Mouse (Mus musculus): Measurements from ENCODE around the gene Egfl8. TPM values are rescaled to one million over a fixed set of nuclear protein-coding genes. Genes with fewer than 3 reads are reported as not detected.

The Egfl8 gene
- polyA plus RNA-seq, 1 experiment from 2014 or later, result 2.3 TPM

DNA sequence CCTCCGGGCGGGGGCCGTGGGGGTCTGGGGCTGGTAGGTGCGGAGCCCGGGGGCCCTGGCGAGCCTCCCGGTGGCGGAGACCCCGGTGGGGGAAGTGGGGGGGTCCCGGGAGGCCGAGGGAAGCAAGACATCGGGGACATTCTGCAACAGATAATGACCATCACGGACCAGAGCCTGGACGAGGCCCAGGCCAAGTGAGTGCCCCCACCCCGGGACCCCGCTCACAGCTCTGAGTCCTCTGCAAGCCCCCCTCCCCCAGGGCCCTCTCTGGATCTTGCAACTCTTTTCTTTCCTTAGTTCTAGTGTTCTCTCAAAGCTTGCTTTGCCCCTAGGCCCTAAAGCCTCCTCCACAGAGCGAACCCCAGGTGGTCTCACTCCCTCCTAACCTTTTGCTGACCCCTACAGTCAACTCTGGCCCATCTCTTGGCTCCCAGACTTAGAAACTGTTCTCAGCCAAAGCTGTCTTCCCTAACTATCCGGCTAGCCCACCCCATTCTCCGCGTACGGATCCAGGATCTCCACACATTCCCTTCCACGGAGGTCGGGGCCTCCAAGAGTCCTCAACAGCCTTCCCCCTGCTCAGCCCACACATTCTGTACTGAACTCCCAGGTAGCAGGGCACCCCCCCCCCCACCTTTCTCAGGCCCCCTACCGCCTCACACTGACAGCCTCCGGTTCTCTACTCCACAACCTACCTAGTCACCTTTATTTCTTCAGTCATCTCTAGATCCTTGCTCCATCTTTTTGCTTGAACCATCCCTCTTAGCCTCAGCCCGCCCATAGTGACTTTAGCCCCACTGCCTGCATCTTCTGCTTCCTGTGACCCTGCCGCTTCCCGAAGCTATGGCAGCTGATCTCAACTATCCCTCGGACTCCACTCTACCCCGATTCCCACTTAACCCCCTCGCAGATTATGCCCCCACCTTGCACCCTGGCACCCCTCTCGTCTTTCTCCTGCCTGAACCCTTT, 22.9 kb downstream of the Egfl8 start:
- Histone ChIP-seq H3K27ac (ENCODE audit: low read depth, low read length) (peak overlapping the region; percentile 100), H3K4me2 (ENCODE audit: low read depth, low read length, severe bottlenecking) (peak overlapping the region; percentile 95), H3K4me3 (ENCODE audit: low read depth, low read length) (peak overlapping the region; percentile 85), H3K27me3 (ENCODE audit: control insufficient read depth, insufficient read depth, low read length) (no peaks in the 10 kb centered on the region), H3K9ac (ENCODE audit: low read length) (peak overlapping the region; percentile 99), H3K36me3 (ENCODE audit: control insufficient read depth, insufficient read depth, low read length) (peaks cover 4% of the 10 kb centered on the region), H3K4me1 (replicated peaks; ENCODE audit: control insufficient read depth, insufficient read depth, low read length) (peaks cover 32% of the 10 kb centered on the region), H3K9me3 (ENCODE audit: control insufficient read depth, low read length) (no peaks in the 10 kb centered on the region)
- WGBS, result 1% methylated on average over 31 of the region's 32 CpGs
- peak; percentile 73 for DNase-seq (ENCODE audit: low spot score)
- peak; percentile 22; the same call in 1 of the 2 replicates for ATAC-seq (replicated peaks; ENCODE audit: low FRiP score)

DNA sequence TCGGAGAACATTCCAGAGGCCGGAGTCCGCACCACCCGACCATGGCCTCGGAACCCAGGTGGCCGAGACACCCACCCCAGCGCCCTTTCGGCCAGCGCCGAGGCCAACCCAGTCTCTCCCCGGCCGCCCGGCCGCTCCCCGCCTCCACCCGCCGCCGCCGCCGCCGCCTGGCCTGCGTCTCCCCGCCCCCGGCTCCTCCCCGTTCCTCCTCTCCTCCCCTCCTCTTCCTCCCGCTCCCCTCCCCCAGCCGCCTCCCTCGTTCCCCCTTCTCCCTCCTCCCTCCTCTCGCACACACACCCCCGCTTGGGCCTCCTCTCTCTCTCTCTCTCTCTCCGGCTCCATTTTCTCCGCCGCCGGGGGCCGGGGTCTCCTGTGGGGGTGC, 23.8 kb downstream of the Egfl8 start:
- under 1% methylated on average over 24 of the region's 35 CpGs for WGBS
- DNase-seq (ENCODE audit: low spot score), result peak; percentile 98
- peak overlapping the region; percentile 85 for H3K4me3 ChIP-seq (ENCODE audit: low read depth, low read length)

DNA sequence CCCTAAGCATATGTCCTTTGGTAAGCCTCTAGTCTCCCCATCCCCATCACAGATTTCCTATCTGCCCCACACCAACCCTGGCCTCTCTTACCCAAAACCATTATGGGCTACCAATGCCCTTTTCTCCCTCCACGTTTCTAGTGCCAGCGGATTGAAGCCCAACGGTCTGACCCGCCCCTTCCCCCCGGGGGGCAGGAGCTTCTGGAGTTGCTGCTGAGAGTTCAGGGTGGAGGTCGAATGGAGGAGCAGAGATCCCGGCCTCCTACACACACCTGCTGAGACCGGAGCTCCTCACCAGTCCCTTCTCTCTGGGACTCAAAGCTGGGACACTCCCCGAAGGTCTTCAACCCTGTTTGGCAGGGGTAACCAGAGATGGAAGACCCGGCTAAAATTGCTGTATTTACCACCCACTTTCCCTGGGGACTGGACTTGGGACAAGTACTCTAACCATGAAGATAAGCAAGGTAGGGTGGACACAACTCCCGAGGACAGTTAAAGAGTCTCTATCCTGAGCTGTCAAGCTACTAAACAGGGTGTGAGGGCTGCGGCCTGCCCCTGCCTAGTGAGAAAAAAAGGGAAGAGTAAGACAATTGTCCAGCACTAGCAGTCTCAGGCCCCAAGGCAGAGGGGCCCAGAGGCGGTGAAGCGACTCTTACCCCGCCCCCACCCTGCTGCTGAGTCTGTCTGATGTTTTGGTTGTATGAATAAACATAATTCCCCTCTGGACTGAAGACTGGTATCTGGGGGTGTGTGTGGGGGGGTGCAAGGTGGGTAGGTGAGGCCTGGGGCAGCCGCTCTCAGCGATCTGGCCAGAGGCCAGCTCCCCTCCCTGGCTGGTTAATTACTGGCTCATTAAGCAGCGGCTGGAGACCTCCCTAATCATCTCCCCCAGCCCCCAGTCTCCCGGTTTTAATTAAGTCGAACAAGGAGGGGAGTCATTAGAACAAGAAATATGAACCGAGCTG, 24.5 kb downstream of the Egfl8 start, which contains the start of gene Pbx2:
Pbx2 (plus strand) TSS at position 238 of the 965 bp plus-strand sequence.
- Histone ChIP-seq H3K9ac (ENCODE audit: low read length) (peak within 1 kb of the TSS; percentile 99), H3K9me3 (ENCODE audit: control insufficient read depth, low read length) (no peaks in the 10 kb centered on the region), H3K27ac (ENCODE audit: low read depth, low read length) (peak within 1 kb of the TSS; percentile 100), H3K36me3 (ENCODE audit: control insufficient read depth, insufficient read depth, low read length) (peaks cover 4% of the 10 kb centered on the region), H3K27me3 (ENCODE audit: control insufficient read depth, insufficient read depth, low read length) (no peaks in the 10 kb centered on the region), H3K4me1 (replicated peaks; ENCODE audit: control insufficient read depth, insufficient read depth, low read length) (peaks cover 32% of the 10 kb centered on the region), H3K4me2 (ENCODE audit: low read depth, low read length, severe bottlenecking) (peak within 1 kb of the TSS; percentile 95), H3K4me3 (ENCODE audit: low read depth, low read length) (peak within 1 kb of the TSS; percentile 85)
- WGBS, result 3% methylated on average over 21 of the region's 21 CpGs
- DNase-seq (ENCODE audit: low spot score) (peak; percentile 85), ATAC-seq (replicated peaks; ENCODE audit: low FRiP score) (peak; percentile 44)

More for the DNA sequence above, 23.8 kb downstream of the Egfl8 start:
- peaks cover 4% of the 10 kb centered on the region for H3K36me3 ChIP-seq (ENCODE audit: control insufficient read depth, insufficient read depth, low read length)
- peaks cover 32% of the 10 kb centered on the region for H3K4me1 ChIP-seq (replicated peaks; ENCODE audit: control insufficient read depth, insufficient read depth, low read length)
- peak overlapping the region; percentile 99 for H3K9ac ChIP-seq (ENCODE audit: low read length)
- peak overlapping the region; percentile 100 for H3K27ac ChIP-seq (ENCODE audit: low read depth, low read length)
- peak overlapping the region; percentile 95 for H3K4me2 ChIP-seq (ENCODE audit: low read depth, low read length, severe bottlenecking)
- ATAC-seq (replicated peaks; ENCODE audit: low FRiP score), result peak; percentile 63
- H3K27me3 ChIP-seq (ENCODE audit: control insufficient read depth, insufficient read depth, low read length), result no peaks in the 10 kb centered on the region
- no peaks in the 10 kb centered on the region for H3K9me3 ChIP-seq (ENCODE audit: control insufficient read depth, low read length)

DNA sequence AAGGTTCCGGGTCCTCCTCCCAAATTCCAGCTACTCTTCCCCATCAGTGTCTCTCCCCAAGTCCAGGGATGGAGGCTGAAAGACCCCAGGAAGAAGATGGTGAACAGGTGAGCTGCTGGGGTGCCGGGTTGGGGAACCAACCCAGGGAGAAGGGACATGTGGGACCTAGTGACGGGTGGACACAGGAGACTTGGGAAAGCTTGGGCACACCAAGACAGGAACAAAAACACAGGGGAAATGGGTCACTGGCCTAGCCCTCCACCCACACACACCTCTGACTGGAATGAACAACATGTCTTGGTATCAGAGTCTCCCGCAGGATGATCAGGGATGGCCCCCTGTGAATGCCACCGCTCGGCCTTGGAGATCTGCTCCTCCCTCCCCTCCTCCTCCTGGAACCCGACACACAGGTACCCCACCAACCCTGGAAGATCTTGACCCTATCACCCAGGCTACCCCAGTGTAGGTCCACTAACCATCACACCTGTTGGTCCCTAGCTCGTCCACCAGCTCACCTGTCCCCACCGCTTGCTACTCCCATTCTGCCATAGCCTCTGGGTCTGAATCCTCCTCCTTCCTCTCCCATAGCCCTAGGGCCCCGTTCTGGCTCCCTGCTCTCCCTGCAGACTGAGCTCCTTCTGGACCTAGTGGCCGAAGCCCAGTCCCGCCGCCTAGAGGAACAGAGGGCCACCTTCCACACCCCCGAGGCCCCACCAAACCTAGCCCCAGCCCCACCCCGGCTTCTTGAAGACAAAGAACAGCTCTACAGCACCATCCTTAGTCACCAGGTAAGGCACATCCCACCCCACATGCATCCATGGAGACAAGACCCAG, 25.4 kb downstream of the Egfl8 start:
- H3K27me3 ChIP-seq (ENCODE audit: control insufficient read depth, insufficient read depth, low read length), result no peaks in the 10 kb centered on the region
- H3K4me1 ChIP-seq (replicated peaks; ENCODE audit: control insufficient read depth, insufficient read depth, low read length), result peaks cover 39% of the 10 kb centered on the region
- H3K4me3 ChIP-seq (ENCODE audit: low read depth, low read length), result no peak overlapping the region
- H3K36me3 ChIP-seq (ENCODE audit: control insufficient read depth, insufficient read depth, low read length), result no peaks in the 10 kb centered on the region; the same call in 1 of the 2 replicates
- DNase-seq (ENCODE audit: low spot score) (peak; percentile 57), ATAC-seq (replicated peaks; ENCODE audit: low FRiP score) (no peak)
- H3K9ac ChIP-seq (ENCODE audit: low read length), result peak overlapping the region; percentile 99; the same call in 1 of the 2 replicates
- H3K9me3 ChIP-seq (ENCODE audit: control insufficient read depth, low read length), result no peaks in the 10 kb centered on the region
- WGBS, result 59% methylated on average over 15 of the region's 15 CpGs
- peak overlapping the region; percentile 100 for H3K27ac ChIP-seq (ENCODE audit: low read depth, low read length)
- H3K4me2 ChIP-seq (ENCODE audit: low read depth, low read length, severe bottlenecking), result peak overlapping the region; percentile 95; the same call in 1 of the 2 replicates

DNA sequence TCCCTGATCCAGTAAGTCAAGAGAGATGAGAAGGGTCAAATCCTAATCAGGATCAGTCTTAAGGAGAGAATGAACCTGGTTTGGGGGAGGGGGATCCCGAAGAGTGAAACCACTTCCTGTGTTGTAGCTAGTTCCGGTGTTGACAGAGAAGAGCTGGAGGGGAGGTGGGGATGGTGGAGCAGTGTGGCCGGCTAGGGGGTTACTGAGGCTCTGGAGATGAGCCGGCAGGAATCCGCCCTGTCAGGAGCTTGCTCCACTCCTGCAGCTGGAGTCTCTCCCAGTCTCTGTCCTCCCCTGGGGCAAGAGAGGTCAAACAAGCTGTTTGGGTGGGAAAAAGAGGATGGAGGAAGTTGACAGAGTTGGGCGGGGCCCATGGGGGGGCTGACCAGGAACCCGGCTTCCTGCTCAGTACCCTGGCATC, 26.1 kb downstream of the Egfl8 start, which contains the start of gene Gpsm3:
Gpsm3 (plus strand) TSS at position 126 of the 421 bp plus-strand sequence.
- no peak within 1 kb of the TSS for H3K4me3 ChIP-seq (ENCODE audit: low read depth, low read length)
- H3K9me3 ChIP-seq (ENCODE audit: control insufficient read depth, low read length), result no peaks in the 10 kb centered on the region
- peak within 1 kb of the TSS; percentile 100; the same call in 1 of the 2 replicates for H3K27ac ChIP-seq (ENCODE audit: low read depth, low read length)
- no peak for DNase-seq (ENCODE audit: low spot score)
- H3K36me3 ChIP-seq (ENCODE audit: control insufficient read depth, insufficient read depth, low read length), result no peaks in the 10 kb centered on the region
- 0 out of 2 replicates have a peak within 1 kb of the TSS, but pooled peaks have one; percentile 15 for H3K4me2 ChIP-seq (ENCODE audit: low read depth, low read length, severe bottlenecking)
- peaks cover 37% of the 10 kb centered on the region for H3K4me1 ChIP-seq (replicated peaks; ENCODE audit: control insufficient read depth, insufficient read depth, low read length)
- H3K9ac ChIP-seq (ENCODE audit: low read length), result peak within 1 kb of the TSS; percentile 99; the same call in 1 of the 2 replicates
- 31% methylated on average over 7 of the region's 7 CpGs for WGBS
- H3K27me3 ChIP-seq (ENCODE audit: control insufficient read depth, insufficient read depth, low read length), result no peaks in the 10 kb centered on the region
- ATAC-seq (replicated peaks; ENCODE audit: low FRiP score), result no peak

DNA sequence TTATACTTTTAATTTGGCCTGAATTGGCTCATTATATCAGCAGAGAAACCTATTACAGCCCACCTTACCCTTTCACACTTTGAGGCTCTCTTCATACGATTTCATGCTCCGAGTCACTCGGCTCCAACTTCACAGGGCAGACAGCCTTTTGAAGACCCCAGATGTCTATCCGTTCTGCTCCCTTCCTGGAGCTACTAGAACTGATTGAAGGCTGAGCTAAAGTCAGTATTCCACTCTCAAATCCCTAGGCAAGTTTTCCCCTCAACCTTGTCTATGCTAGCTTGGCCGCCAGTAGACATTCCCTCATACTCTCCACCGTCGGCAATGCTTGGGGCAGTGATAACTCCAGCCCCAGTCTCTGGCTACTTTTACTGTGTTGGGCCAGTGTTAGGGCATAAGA, 26.6 kb downstream of the Egfl8 start:
- H3K4me3 ChIP-seq (ENCODE audit: low read depth, low read length), result no peak overlapping the region
- no peak overlapping the region for H3K27ac ChIP-seq (ENCODE audit: low read depth, low read length)
- peak overlapping the region; percentile 6; the same call in 1 of the 2 replicates for H3K9ac ChIP-seq (ENCODE audit: low read length)
- H3K9me3 ChIP-seq (ENCODE audit: control insufficient read depth, low read length), result no peaks in the 10 kb centered on the region
- peaks cover 37% of the 10 kb centered on the region for H3K4me1 ChIP-seq (replicated peaks; ENCODE audit: control insufficient read depth, insufficient read depth, low read length)
- no peaks in the 10 kb centered on the region for H3K36me3 ChIP-seq (ENCODE audit: control insufficient read depth, insufficient read depth, low read length)
- 56% methylated on average over 7 of the region's 7 CpGs for WGBS
- H3K4me2 ChIP-seq (ENCODE audit: low read depth, low read length, severe bottlenecking), result no peak overlapping the region
- H3K27me3 ChIP-seq (ENCODE audit: control insufficient read depth, insufficient read depth, low read length), result no peaks in the 10 kb centered on the region
- DNase-seq (ENCODE audit: low spot score), result no peak
- no peak for ATAC-seq (replicated peaks; ENCODE audit: low FRiP score)

DNA sequence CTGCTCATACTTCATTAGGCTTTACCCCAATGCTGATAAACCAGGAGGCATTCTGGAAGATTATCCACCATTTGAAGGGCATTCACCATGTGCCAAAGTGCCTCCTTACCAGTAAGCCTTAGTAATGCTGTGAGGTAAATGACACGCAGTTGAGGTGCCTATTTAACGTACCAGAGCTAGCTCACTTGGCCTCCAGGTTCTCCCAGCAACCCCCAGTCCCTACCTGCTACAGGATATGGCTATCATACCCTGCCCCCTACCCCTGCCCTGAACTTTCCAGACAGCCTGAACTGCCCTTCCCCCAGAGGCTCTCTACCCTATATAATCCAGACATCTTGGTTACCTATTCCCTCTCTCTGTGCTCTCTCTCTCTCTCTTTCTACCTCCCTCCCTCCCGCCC, 27.0 kb downstream of the Egfl8 start:
- no peak for ATAC-seq (replicated peaks; ENCODE audit: low FRiP score)
- Histone ChIP-seq H3K27ac (ENCODE audit: low read depth, low read length) (no peak overlapping the region), H3K27me3 (ENCODE audit: control insufficient read depth, insufficient read depth, low read length) (no peaks in the 10 kb centered on the region), H3K9me3 (ENCODE audit: control insufficient read depth, low read length) (no peaks in the 10 kb centered on the region), H3K4me3 (ENCODE audit: low read depth, low read length) (no peak overlapping the region), H3K4me2 (ENCODE audit: low read depth, low read length, severe bottlenecking) (no peak overlapping the region), H3K4me1 (replicated peaks; ENCODE audit: control insufficient read depth, insufficient read depth, low read length) (peaks cover 36% of the 10 kb centered on the region), H3K36me3 (ENCODE audit: control insufficient read depth, insufficient read depth, low read length) (no peaks in the 10 kb centered on the region), H3K9ac (ENCODE audit: low read length) (no peak overlapping the region)
- no peak for DNase-seq (ENCODE audit: low spot score)
- WGBS, result 62% methylated on average over 3 of the region's 3 CpGs

Measured in forebrain, embryonic 11.5 days (tissue).